Mouse (Mus musculus): ENCODE results near the gene Olfr65.

Olfr65 gene

DNA sequence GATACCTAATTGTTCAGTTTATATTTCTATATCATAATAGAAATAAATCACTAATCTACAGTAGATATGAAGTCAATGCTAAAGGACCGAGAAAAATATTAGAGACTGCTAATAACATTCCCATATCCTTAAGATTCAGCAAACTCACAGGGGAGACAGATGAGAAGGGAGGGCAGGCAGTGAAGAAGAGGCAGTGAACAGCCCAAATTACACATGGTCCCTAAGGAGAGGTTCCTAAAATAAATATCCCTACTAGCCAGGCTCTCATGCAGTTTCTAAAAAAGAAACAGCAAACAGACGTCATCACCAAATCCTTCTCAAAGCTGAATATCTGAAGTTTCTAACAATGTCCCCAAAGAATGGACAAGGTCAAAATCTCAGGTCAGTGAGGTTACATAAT, at the start of gene Olfr65:
TSS of gene Olfr65 (plus strand) at position 301 of the 400 bp plus-strand sequence.
- peak in 1 of 2 experiments; percentile 14 for DNase-seq (ENCODE audit: low spot score in 2 of 2)

DNA sequence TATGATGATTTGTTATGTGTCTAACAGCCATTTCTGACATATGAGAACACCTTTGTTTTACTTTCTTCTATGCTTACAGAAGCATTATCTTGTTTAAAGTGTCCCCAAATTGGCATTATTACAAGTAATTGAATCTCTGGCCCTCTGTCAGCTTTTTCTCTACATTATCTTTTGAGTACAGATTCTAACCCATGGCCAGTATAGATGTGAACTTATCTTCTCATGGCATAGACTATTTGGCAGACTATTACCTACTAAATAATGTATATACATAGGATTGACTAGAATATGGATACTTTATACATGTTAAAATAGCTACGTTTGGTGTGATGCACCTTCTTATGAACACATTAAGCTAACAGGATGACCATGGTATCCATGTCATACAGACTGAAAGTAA, 48.6 kb upstream of the Olfr65 start:
- DNase-seq (ENCODE audit: low spot score in 2 of 2) = no peak

DNA sequence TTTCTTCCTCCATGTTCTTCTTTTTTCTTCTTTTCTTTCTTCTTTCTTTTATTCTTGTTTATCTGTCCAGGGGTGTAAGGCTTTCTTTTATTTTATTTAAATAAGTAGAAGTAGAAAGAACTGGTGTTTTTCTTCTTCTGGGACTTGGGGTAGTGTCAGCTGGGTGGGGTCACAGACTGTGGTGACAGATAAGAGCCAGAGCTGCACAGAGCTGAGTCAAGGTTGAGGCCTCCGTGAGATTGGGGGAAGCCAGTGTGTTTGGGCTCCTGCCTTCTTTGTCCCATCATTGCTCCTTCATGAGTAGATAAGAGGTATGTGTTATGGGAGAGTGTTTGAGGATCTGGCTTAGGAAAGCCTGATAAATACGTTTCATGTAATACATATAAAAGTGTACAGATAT, 44.2 kb upstream of the Olfr65 start:
- no peak for DNase-seq (ENCODE audit: low spot score in 2 of 2)

DNA sequence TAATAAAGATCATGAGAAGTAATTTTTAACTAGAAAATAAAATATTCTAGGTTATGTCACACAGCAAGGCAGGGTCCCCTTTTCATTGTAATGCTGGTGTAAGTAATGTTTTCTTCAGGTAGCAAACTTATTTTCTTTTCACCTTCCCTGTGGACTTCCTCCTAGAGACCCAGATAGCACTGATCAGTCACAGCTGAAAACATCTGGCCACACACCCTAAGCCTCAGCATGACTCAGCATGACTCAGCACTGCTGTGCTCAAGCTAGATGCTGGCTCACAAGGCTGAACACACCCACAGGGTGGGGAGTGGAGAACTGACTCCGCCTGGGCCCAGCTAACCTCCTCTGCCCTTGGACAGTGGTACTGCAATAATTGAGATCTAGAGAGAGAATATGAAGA, 42.4 kb upstream of the Olfr65 start:
- peak; percentile 32 to 52 for DNase-seq (ENCODE audit: low spot score in 2 of 2)

DNA sequence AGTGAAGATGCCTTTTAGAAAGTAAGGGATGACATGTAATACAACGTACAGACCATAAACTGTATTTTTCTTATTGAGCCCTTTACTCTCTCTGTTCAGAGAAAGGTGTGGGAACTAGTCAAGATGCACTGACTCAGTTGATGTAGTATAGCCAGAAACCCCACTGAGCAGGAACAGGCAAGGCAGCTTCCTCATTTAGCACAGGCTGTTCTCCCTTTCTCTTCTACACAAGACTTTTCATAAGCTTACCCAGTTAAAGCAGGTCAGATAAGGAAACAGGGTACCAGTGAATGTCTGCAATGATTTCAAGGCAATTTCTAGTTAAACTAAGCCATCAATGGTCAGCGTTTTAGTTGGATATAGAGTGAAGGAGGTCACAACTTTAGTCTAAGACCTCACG, 41.8 kb upstream of the Olfr65 start:
- no peak for DNase-seq (ENCODE audit: low spot score in 2 of 2)

DNA sequence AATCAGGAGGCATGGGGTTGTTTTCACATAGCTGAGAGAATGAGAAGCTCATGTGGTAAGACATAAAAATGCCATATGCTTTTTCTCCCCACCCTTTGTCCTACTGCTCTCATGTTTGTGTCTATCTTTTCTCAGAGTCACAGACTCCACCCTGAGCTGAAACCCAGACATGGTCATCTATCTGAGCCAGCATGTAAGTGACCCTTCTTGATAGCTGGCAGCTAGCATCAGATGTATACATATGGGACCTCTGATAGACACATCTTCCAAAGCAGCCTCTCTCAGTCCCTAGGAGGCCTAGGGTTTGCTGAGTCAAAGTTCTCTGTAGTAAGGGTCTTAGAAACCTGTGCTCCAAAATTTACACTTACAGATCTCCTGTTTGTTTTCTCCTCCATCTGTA, 37.6 kb upstream of the Olfr65 start:
- DNase-seq (ENCODE audit: low spot score in 2 of 2) = no peak

DNA sequence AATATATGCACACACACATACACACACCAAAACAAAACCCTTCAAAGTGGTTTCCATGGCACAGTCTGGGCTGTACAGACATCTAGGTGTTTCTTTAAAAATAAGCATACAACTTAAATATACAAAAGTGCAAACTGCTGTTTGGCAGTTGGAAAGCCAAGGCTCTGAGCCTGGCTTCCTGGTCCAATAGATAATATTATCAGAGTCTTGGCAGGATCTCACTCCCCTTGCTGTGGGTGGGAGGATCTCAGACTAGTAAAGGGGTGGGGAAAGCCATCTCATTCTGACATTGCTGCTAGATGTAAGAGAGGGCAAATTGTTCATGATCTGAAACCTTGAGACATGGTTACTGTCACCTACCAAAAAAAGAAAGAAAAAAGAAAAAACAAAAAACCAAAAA, 32.6 kb upstream of the Olfr65 start:
- no peak for DNase-seq (ENCODE audit: low spot score in 2 of 2)

DNA sequence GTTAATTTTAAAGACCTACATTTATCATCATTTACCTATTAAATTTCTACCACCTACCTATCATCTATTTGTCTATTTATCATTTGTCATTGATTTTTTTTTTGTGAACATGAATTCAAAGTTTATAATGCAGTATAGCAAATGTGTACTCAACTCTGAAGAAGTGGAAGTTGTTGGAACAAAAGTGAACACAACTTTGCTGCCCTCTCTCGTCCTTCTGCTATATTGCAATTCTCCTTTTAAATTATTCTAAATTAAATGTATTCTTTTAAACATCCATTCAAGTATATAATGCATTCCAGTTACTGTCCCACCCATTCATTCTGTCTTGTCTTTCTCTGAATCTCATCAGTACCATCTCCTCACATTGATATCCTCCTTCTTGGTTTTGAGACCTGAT, 30.2 kb upstream of the Olfr65 start:
- DNase-seq (ENCODE audit: low spot score in 2 of 2) = no peak

DNA sequence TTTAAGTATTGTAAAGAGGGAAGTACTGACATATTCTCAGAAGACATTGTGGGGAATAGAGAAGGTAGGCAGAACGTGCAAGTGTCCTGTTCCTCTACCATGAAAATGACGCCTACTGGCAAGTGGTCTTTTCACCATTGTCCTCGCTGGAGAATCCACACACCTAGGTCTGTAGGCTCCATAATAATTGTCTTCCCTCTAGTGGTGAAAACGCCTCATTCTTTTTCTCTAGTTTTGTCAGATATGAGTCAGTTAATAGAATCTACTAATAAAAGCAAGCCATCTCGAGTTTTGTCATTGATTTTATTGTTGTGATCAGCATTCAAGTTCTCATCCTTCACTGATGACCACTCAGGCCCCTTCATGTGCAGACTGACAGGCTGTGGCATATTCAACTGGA, 28.8 kb upstream of the Olfr65 start:
- no peak for DNase-seq (ENCODE audit: low spot score in 2 of 2)

DNA sequence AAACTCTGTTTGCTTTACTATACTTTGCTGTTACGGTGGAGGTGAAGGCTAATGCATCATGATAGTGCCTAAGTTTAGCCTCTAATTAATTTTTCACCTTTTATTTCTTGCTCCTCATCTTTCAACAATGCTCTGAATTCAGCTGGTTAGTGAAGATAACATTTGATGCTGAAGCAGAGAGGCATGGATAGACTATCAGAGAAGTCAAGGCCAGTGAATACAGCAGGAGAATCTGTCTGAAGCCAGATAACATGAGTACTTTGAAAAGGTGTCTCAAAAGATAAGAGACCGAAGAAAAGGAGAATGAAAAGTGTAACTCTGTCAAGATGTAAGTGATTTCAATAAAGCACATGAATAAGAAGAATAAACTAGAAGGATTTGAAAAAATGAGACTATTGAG, 26.2 kb upstream of the Olfr65 start:
- no peak for DNase-seq (ENCODE audit: low spot score in 2 of 2)

DNA sequence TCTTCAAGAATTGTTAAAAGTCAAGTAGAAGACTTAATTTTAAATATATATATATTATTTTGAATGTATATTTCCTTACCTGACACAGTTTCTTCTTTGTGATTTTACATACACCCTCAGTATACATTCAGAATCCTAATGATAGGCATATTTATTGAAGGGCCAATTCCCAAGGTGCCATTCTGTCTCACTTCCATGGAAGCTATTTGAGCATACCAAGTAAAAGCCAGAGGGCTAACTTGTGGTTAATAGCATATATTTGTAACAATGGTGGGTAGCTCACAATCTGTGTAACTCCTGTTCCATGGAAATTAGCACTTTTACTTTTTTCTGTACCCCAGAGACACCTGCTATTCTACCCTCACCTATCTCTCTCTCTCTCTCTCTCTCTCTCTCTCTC, 17.1 kb upstream of the Olfr65 start, which contains the start of gene Olfr66:
TSS of gene Olfr66 (minus strand) at position 101 of the 400 bp plus-strand sequence.
- DNase-seq (ENCODE audit: low spot score in 2 of 2) = no peak

DNA sequence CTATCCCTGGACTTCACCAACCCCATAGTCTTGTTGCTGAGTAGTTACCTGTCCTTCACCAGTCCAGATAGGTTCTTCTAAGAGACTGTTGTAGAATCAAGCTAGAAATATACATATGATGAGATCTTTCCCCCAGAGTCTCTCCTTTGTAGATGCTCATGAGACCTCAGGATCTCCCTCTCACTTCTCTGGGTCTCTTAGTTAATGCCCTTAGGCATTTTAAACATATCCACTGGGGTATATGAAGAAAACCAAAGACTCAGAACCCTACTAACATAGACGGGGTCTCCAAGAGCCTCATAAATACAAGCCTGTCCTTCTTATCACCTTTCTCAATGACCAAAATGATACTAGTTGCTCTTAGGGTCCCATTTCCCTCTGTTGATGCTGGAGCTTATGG, 8.9 kb upstream of the Olfr65 start, which contains the start of gene Olfr64:
TSS of gene Olfr64 (minus strand) at position 101 of the 400 bp plus-strand sequence.
- DNase-seq (ENCODE audit: low spot score in 2 of 2) = no peak

DNA sequence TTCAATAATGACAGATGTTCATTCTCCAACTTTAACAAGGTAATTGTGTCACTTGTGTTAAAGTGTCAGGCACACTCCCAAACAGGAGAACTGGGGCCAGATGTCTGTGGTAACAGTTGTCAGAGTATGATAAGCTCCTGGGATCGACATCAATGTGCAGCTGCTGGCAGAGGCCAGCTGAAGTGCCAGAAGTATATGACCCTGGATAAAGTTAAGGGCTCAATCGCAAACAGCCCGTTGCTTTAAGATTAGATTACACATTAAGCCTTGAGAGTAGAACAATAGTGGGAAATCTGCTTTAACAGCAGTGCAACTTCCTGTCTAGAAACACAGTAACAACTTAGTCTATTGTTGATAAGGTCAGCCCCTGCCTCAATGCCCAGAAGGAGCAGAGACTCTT, 6.8 kb downstream of the Olfr65 start:
- no peak for DNase-seq (ENCODE audit: low spot score in 2 of 2)

DNA sequence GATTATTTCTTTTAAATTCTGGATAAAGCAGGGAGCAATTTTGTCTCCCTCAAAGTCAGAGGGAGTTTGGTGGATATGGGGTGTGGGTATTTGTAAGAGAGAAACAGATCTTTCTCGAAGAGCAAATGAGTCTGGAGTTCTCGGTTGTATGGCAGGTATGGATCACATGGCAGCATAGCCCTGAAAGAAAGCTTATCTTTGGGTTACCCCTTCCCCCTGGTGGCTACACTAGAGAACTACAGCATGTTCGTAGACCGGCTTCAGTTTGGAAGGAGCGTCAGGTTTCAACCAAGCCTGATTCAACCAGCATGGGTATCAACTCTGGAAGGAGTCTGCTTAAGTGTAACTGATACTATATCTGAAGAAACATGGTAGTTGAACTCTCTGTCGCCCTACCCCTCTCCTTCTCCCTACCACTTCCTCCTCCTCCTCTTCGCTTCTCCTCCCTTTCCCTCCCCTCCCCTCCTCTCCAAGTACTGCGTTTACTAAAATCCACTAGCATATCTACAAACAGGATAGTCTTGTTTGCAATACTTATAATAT, 9.8 kb downstream of the Olfr65 start:
- no peak for DNase-seq (ENCODE audit: low spot score in 2 of 2)

DNA sequence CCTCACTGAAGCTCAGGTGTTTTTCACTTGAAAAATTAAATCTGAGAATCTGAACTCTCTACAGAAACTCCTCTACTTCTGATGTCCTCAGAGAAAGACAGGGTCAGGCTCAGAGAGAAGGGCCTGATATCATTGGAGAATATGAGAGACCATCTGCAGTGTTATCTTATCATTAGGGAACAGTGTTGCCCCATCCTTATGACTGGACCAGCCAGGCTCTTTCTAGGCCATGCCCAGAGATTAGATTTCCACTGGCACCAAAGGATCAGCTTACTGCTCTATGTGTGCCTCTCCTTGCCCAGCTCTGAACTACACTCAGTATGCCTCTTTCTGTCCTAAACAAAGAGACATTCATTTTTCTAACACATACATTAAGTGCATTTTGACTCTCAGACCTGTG, 12.1 kb downstream of the Olfr65 start:
- no peak for DNase-seq (ENCODE audit: low spot score in 2 of 2)

DNA sequence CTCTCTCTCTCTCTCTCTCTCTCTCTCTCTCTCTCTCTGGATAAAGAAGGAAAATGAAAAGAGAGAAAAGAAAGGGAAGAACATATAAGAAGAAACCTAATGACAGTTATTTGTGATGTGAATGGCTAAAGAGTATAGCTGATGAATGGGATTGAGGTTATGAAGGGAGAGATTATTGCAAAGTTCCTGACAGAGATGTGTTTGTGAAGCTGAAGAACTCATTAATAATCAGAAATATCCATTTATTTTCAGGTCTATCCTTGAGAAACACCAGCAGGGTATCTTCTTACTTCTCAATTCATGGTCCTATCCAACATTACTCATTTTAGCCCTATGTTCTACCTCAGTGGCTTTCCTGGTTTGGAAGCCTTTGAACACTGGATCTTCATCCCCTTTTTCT, 25.2 kb downstream of the Olfr65 start, which contains the start of gene Olfr631:
TSS of gene Olfr631 (plus strand) at position 301 of the 400 bp plus-strand sequence.
- no peak for DNase-seq (ENCODE audit: low spot score in 2 of 2)

DNA sequence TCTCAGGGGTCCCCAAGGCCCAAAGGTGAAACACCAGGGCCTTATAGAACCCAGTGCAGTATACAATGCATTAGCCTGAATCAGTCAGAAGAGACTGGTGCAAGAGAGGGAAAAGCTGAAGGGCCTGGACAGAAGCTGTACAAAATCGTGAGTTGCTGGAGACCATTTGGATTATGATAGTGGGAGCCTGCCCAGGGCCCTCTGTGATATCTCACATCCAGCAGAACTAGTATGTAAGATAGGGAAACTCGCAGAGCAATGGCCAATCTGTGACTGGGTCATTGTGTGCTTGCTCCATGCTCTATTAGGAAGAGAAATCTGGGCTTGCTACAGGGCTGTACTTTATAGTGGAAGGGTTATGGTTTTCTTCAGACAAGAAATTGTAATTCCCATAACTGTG, 31.0 kb downstream of the Olfr65 start, which contains the start of gene Olfr632:
TSS of gene Olfr632 (plus strand) at position 84 of the 400 bp plus-strand sequence.
- DNase-seq (ENCODE audit: low spot score in 2 of 2) = no peak

DNA sequence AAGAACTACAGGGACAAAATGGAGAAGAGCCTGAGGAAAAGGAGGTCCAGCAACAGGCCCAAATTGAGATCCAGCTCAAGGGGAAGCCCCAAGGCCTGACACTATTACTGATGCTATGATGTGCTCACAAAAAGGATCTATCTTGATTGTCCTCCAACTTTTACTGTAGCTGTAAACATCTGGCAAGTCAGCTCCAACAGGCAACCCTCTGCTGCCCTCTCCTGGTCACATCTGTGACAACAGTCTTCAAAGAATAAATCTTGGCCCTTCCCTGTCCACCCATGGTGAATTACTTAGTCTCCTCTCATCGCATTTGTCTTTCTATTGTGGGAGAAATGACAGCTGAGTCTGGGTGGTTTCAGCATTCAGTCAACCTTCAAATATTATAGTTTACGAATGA, 39.4 kb downstream of the Olfr65 start:
- DNase-seq (ENCODE audit: low spot score in 2 of 2) = no peak

DNA sequence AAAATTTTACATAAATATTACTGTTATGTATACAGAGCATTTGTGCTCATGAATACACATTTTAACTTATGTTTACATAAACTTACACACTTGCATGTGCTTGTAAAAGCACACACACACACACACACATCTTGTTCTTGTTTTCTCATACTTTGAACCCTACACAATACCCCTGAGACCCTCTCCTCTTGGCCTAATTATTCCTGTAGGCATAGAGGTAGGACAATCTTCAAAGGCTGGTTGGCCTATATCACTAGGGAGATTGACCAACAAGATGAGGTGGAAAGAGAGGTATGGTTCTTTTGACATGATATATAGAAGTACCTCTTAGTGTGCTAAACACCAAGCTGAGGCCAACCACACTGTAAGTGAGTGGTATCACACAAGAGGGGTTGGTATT, 40.9 kb downstream of the Olfr65 start, which contains the start of gene Olfr633:
TSS of gene Olfr633 (plus strand) at position 301 of the 400 bp plus-strand sequence.
- no peak for DNase-seq (ENCODE audit: low spot score in 2 of 2)

Data from heart, adult 9 months (tissue).